8 mouse cellular contexts compared by ENCODE assay signal in genomic region chr14:52278932-52279746, GRCm38 (mm10). TPM values are rescaled to one million over a fixed set of nuclear protein-coding genes. Genes with fewer than 3 reads are reported as not detected.
DNase-seq lines count a peak whose midpoint lies in the region; ATAC-seq lines count a peak whose summit lies in the region.

Gene Tox4 (plus strand): TSS chr14:52279146.
Gene Rab2b (minus strand): TSS chr14:52279545.

- peak; percentile 94 for ATAC-seq in megakaryocyte progenitor cell, adult 5-6 weeks (replicated peaks; ENCODE audit: poor library complexity)

- DNase-seq in adipocyte (ENCODE audit: low spot score): peak; percentile 100
- DNase-seq in embryo, embryonic 10 days (ENCODE audit: low spot score): peak; percentile 99
- DNase-seq in gastrocnemius, postnatal 10 days: peak; percentile 95
- DNase-seq in induced T-regulatory cell, adult 2 months (ENCODE audit: low read depth): peak; percentile 100
- DNase-seq in left cerebral cortex, adult 9 months (ENCODE audit: low spot score in 2 of 2): peak; percentile 98 to 99
- DNase-seq in right cerebral cortex, postnatal 14 days: peak; percentile 97
- peak; percentile 98 for DNase-seq in urinary bladder, postnatal 36 days (ENCODE audit: low spot score in 2 of 2)

RNA-seq across cellular contexts. Expression of gene Tox4, which starts in this region (rescaled TPM):
- total RNA-seq in gastrocnemius, postnatal 10 days (2021): 10 to 100 TPM; 31.3 to 33.8 TPM
- 34.0 and 35.8 TPM in 2 replicates for total RNA-seq in megakaryocyte progenitor cell, adult 5-6 weeks (2015)
- 41.2 and 43.0 TPM in 2 replicates for total RNA-seq in megakaryocyte progenitor cell, adult 5-6 weeks (2017)

RNA-seq across cellular contexts. Expression of gene Rab2b, which starts in this region (rescaled TPM):
- 1 to 10 TPM; 7.1 to 8.3 TPM for total RNA-seq in gastrocnemius, postnatal 10 days (2021)
- 6.5 and 8.1 TPM in 2 replicates for total RNA-seq in megakaryocyte progenitor cell, adult 5-6 weeks (2015)
- 3.7 and 5.0 TPM in 2 replicates for total RNA-seq in megakaryocyte progenitor cell, adult 5-6 weeks (2017)

Comparison
In these comparisons a context has a peak if more than half of its experiments do, and no peak if none do; other contexts are left out.
1. Peak in every context shown above with its lines: DNase-seq and ATAC-seq.